Mouse (Mus musculus) 3134 (cell line): Measurements from ENCODE around the gene Sema5a.
A peak's percentile ranks its signal among the peaks of the same experiment; 100 is the strongest.

Experiments used
- DNase-seq: peaks from one replicate; pipeline ENCODE4 v3.0.0-alpha.2; 2011; ENCODE audit warnings: low spot score; ENCODE audit not compliant: insufficient read length; ENCODE audit errors: extremely low read depth

Sema5a gene

DNA sequence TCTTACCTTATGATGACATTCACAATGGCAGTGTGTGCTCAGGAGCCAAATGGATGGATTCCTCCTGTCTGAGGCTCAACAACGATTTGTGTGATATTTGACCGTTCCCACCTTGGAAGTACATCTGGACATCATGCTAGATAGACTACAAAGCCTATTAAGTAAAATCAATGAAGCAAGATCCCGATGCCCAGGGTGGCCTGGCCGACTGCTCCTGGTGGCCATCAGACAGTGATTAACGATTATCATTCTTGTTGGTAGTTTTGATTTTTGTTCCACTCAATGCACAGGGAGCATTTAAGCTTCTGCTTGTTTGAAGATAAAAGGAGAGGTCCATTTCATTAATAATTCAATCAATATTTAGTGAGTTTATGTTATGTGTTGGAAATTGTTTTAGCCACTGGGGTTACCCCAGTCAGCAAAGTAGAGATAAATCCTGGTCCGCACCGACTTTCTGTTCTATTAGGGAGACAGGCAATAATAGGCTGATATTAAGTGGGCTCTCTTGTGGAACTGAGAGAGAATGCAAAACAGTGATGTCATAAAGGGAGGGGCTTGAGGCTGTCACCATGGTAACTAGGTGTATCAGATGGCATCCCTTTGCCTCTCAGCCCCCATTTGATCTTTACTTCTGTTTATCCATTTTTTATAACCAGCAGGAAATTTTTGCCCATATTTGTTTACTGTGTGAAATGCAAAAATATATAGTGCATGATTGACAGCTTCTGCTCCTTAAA is 182.7 kb downstream of the Sema5a start:
- DNase-seq: no peak

DNA sequence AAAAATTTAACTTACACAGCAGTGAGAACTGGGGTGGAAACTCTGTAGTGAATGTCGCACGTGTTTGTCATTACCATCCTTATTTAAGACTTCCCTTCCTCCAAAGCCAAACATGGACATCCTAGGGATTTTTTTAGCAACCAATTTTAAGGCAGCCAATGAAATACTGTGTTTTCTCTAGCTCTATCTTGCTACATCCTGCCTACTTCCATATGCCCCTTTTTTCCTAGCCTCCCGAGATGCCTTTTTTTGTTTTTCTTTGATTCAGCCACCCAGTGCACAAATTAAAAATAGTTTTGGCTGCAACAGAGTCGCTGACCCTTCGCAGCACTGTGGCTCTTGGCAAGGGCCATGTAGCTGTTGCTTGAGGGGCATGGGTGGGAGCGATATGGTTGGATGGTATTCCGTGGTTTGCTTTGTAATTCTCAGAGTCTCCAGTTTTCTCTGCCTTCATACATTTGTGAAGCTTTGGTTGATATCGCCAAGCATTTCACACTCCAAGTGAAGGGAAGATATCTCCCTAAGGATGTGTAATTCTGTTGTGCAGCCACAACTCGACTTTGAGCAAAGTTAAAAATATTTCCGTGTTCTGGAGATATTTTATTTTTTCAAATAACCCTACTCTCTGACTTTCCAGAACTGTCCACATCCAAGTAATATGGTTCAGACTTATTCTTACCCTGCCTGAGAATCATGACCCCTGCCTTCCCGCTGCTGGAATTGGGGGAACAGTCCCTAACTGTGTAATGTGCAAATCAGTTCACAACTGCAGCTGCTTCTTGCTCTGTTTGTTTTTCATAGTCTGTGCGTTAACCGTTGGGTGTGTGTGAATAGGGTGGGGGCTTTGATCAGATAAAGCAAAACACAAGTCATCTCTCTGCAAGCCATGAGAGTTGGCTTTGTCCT is 188.6 kb downstream of the Sema5a start:
- no peak for DNase-seq

DNA sequence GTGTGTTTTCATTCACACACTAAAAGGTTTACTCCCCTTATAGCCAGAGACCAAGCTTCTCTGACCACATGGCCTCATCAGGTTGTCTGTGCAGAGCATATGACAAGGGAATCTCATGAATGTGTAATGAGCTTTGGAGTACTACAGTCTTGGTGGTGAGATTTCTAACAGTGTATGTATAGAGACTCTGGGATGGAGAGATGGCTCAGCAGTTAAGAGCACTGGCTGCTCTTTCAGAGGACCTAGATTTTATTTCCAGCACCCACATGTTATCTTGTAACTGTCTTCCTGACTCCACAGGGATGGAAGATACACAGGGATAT is 189.2 kb downstream of the Sema5a start:
- no peak for DNase-seq

DNA sequence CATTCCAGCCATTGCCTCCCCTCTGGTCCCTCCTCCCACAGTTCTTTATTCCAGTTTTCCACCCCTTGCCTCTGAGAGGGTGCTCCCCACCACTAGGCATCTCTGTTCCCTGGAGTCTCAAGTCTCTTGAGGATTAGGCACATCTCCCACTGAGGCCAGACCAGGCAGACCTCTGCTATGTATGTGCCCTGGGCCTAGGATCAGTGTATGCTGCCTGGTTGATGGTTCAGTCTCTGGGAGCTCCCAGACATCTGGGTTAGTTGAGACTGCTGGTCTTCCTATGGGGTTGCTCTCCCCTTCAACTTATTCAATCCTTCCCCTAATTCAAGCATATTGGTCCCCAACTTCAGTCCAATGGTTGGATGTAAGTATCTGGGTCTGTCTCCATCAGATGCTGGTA is 189.7 kb downstream of the Sema5a start:
- no peak for DNase-seq

DNA sequence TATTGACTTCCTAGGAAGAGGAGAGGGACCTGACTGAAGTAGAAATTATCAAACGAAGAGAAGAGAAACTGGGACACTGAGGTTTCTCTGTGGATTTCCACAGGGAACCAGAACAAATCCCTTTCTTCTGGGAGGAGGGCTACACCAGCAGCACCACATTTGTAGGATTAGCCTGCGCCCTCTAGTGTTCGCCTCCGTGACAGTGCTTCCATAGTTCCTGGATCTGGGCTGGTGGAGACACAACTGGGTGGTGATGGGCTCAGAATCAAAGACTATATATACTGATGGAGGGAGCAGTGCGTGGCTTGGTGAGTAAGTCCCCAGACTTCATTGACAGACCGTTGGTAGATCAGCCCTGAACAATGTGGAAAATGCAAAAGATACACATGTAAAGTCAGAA is 193.0 kb downstream of the Sema5a start:
- DNase-seq: peak; percentile 21

DNA sequence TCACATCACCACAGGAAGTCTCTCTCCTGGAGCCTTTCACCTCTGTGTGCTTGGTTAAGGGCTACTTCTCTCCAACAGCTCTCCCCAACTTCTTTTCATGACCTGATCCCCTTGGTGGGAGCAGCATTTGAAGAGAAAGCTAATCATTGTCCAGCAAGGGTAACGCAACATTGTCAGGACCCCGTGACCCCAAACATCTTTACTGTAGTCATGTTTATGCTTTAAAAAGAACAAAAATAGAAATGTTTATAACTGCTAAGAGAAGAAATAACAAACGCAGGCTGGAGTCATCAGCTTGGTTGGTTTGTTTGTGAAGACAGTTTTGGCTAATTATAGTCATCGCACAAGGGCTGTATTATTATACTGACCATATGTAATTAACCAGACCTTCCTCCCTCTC is 198.1 kb downstream of the Sema5a start:
- DNase-seq: no peak

DNA sequence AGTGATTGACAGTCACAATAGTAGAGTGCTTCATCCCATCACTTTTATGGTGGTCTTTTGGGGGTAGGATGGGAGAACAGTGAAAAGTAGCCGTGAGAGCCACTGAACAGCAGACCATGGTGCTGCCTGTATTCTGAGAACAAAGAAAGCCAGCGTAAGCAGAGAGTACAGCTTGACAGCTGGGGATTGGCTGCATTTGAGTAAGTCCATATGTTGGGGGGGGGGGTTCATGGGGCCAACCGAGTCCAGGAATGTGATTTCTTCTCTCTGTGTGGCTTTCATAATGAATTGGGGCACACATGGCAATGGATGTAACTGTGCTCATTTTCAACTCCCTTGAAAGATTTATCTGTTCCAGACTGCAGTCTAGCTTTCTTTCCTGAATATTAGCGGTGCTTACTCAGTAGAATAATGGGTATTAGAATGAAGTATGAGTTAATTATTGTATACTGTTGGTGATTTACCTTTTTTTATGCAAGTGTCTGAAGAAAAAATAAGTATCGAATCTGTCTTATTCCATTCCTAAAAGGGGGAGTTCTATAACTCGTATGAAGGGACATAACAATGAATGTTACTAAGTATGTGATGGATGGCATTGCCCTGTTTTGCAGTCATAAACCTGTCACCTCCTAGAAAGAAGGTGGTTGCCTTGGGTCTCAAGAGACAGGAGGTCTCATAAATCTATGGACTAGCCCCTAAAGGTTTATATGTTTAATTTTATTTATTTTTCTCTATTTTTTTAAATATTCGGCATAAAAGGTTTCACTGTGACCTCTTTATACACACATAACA is 203.1 kb downstream of the Sema5a start:
- no peak for DNase-seq

DNA sequence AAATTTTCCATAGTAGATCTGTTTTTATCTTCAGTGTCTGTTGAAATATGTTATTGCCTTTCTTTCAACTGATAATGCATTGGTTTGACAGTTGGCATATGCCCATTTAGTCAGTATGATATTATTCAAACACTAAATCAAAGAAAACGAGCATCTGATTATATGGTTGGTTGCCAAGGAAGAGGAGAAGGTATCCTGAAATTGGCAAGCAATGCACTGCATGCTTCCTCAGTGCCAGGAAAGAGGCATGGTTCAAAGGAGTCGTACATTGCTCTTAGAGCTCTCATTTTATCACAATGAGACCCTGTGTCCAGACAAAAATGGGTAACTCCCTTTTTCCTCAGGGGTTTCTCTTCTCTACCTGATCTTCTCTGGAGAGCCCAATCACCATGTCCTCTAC is 214.4 kb downstream of the Sema5a start:
- no peak for DNase-seq

DNA sequence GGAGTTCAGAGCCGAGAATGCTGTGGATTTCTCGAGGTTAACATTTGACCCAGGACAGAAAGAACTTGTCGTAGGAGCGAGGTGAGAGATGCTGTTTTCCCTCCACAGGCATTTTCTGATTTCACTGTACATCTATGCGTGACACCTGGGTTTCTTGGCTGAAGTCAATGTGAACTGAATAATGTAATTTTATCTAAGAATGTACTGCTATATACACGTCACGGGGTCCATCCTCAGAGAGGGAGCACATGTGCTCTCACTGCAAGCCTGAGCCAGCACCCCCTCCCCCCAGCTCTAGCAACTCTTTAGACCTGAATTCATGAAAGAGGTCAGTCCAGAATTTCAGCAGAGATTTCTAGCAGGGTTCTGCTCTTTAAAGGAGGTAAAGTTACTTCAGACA is 215.6 kb downstream of the Sema5a start:
- no peak for DNase-seq

DNA sequence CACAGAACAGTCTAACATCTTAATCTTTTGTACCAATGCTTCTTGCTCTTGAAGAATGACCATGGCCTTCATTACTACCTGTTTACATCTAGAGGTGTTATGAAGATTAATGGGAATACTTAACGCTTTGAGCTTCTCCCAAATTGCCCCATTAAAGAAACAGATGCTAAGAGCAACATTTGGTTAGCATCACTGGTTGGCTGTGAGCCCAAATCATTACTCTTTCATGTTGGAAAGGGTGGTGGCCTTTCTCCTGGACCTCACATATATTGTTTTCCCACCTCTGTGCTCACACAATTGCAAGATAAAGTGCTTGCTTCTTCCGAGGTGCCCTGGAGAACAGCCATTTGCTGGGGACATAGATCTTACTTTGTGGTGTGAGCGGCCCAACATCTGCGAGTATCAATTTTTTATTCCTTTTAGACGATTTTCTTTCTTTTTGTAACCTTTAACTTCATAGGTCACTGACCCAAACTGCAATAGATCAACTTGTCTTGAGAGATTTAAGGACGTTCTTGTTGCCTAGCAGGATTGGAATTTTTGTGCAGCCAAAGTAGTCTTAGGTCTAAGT is 227.0 kb downstream of the Sema5a start:
- no peak for DNase-seq

DNA sequence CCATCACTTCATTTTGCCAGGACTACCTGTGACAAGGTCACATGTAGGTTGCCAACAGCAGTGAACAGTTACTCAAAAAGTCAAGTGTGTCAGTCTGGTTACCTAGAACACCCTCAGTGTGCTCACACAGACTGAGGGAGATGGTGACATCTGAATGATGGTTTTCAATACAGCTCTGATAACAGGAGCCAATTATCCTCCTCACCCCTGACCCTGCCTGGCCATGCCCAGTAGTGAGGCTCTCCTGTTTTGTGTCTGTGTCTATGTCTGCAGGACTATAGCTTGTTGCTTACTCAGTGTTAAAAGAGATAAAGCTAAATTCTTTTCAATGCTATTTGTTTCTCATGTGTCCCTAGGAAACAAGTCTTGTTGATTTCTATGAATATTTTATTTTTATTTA is 236.1 kb downstream of the Sema5a start:
- DNase-seq: no peak

DNA sequence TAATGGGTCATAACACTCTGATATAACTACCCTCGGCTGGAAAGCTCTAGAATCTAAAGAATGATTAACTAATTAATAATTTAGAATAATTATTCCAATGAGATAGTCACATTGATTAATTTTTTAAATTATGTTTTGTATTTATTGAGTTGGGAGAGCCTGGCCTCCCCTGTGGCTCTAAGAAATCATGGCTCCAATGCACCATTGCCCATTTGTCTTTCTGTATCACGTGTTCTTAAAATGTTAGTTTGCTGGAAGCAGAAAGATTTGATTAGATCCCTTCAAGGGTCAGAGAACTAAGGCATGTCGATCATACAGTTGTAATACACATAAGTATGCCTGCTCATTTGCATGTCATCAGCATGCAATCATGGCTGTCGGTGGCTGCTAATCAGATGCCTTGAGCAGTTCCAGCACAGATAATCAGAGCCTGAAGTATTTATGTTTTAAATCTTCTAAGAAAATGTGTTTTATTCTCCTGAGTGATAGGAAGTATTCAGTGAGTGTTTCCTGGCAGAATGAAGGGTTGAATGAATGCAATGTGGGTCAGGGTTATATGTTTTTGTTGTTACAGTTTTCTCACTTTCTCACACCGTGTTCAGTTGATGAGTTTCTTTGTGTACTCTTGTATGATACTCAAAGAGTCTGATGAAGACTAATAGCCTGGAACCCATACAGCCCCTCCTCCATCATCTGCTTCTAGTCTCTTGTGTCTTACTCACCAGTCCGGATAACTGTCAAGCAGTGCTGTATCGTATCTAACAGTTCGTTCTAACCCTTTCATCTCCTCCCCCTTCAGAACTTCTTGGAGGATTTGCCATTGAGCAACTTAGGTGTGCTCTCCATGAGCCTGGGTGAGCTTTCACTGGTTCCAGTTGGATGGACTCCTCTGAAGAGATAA is 240.7 kb downstream of the Sema5a start:
- no peak for DNase-seq

DNA sequence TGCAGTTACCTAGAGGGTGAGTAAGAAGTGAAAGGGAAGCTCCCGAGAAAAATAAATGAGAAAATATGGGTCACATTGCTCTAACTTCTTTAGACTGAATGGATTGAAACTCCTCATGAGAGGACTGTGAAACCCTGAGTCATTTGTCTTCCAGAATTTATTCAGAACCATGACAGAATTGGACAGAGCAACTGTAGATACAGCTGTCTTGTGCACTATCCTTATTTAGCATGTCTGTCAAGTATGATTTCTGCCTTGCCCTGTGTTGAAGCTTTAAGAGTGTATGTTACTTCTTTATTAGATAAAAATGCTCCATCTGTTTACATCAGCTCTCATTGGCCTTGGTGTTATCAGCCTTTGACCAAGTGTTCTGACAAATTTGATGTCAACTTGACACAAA is 243.4 kb downstream of the Sema5a start:
- no peak for DNase-seq

DNA sequence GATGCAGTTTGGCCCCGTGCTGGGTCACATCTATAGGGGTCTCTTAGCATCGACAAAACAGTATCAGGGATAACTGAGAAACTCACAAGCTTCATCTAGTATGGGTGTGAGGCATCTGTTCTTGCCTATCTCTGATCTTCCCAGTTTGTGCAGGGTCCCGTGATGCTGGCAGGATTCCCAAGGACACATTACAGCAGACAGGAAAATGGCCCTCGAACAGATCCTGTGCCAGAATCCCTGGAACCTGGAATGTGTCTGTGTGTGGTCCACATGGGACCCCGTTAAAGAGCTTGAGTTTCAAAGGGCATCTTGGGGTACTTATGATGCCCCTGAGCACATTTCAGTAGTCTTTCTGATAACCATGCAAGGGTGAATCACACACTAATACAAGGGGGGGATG is 249.6 kb downstream of the Sema5a start:
- no peak for DNase-seq

DNA sequence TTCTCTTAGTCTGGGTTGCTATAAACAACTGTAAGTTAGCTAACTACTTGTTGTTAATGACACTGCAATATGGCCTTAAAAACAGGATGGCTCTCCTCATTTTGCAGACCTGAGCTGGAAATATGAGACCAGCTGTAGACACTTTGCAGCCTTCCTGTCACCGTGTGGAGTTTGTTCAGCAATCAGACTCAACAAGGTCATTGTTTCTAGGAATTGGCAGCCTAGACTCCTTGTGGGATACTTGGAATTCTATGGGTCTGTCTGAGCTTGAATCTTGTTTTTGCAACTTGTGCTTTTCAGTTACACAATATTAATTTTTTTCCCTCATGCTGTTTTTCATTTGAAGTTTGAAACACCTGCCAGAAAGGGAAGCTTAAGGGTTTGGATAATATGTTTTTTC is 250.3 kb downstream of the Sema5a start:
- no peak for DNase-seq

DNA sequence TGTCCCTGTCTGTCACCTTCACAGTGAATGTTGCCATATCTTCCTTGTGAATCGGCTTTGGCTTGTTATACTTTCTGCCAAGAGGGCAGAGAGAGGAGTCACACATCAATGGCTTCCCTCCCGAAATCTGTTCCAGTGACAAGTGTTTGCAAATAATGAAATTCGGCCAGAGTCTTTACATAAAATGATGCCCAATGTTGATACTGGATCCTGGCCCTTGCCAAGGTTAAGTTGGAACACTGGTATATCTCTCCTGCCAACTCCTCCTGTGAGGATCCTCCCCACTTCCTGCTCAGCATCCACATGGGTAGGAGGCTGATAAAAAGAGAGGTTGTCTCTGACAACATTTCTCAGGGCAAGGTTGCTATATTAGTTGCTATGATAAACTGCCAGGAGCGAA is 252.3 kb downstream of the Sema5a start:
- DNase-seq: no peak

DNA sequence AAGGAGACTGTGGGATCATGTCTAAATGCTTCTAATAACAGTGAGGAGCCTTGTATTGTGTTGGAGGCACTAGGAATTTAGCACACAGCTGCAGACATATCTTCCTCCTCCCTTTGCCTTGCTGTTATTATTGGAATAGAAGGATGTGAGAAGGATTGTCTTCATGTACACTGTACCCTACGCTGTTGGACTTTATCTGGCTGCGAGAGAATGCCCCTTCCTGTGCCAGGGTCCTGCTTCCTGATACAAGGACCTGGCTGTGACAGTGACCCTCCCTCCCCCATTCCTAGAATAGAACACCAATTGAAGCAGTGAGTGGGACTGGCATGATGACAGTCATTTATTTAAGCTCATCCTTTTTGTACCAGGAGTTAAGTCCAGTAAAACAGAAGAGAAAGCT is 261.3 kb downstream of the Sema5a start:
- DNase-seq: no peak

DNA sequence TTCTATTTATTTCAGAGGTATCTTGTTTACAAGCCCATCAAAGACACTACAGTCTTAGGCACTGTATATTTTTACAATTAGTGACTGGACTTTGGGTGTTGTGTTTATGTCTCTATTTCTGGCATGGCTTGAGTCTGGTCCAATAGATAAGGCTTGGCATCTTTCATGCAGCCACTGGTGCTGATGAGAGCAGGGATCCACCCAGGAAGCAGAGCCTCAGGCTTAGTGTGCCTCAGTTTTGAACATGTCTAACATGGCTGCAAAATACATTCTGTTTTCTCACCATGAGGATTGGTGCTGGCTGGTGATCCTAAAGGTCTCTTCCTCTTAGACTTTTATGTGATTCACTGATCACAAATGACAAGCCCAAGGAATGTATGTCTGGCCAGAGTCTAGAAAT is 263.7 kb downstream of the Sema5a start:
- no peak for DNase-seq

DNA sequence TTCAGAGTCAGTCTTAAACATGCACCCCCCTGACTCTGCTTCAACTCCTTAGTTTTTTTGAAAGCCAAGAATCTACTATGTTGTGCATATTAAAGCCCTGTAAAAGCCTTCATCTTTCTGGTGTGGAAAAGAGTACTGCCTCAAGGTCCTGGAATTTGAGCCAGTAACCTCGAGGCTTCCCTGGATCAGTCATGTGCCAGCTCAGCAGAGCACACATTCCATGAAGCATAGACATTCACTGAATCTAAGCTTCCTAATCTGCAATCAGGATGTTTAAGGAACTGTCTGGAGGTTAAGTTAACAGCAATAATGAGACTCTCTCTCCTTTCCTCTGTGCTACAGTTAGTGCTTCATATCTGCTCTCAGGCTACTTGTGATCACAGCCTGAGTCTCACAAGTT is 270.3 kb downstream of the Sema5a start:
- no peak for DNase-seq

DNA sequence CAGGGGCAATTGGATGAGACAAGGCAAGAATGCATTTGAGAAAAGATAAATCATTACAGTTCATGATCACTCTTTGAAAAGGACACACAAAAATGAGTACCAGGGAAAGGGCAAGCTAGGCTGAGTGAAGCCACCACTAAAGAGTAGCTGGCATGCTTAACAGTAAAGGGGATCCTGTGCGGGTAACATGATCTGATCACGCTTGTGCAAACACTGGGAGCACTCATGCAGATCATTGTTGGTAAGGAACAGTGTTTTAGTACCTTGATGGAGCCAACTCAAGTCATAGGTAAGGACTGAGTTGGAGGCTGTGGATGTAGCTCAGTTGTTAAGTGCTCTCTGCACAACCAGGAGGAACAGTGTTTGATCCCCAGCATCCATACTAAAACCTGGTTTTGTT is 273.3 kb downstream of the Sema5a start:
- DNase-seq: no peak
